Mouse (Mus musculus) subcutaneous adipose tissue, adult 2 months (tissue): ENCODE results near the gene Krtap6-2. TPM values are rescaled to one million over a fixed set of nuclear protein-coding genes. Genes with fewer than 3 reads are reported as not detected.

Experiments
- polyA plus RNA-seq: library from polyadenylated mRNA; depleted of rRNA; stranded (reverse); fragments of >200 nt; gene quantifications from 2 replicates; pipeline ENCODE4 v1.2.3, GENCODE M21; 2012; ENCODE audit warnings: low replicate concordance; rRNA removed

The Krtap6-2 gene
- polyA plus RNA-seq = not detected in 2 replicates

DNA sequence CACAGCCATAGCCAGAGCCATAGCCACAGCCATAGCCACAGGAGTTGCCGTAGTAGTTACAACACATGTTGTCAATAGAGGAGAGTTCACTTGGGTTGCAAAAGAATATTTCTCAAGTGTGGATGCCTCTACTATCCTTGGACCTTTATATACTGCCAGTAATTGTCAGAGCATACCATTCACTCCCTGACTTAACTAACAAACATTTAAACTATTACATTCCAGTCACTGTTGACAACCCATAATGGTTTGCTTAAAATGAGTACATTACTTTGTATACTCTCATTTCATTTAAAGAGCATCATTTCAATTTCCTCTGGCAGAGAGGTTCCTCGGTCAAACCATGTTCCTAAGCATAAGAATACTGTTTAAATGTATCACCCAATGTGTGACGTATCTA is at the start of gene Krtap6-2:
Gene Krtap6-2, minus strand, starts transcription at position 101 of the 400 bp plus-strand sequence.

DNA sequence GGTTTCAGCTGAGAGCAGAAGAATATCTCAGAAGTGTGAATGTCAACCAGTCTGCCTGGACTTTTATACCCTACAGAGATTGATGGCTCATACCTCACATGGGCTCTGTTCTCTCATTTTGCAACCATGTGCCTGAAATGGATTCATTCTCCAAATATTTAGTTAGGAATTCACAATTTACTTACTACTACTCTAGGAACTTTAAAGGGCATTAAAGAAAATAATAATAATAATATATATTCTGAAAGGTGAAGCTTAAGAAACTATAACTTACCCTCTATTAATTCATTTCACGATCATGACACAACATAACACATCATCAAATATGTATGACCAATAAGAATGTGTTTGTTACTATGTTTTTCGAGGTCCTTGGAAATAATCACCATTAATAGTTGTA is 16.1 kb downstream of the Krtap6-2 start, which contains the start of gene Krtap21-1:
Gene Krtap21-1, minus strand, starts transcription at position 101 of the 400 bp plus-strand sequence.

Other genes with a start within 250 kb of the Krtap6-2 start
- gene 1110057P08Rik, start 245.4 kb downstream of the Krtap6-2 start, polyA plus RNA-seq = not detected in 2 replicates
- gene Krtap20-2, start 214.2 kb downstream of the Krtap6-2 start, polyA plus RNA-seq = not detected in 2 replicates
- gene Krtap21-1, start 16.2 kb downstream of the Krtap6-2 start, polyA plus RNA-seq = not detected in 2 replicates
- gene Krtap8-1, start 67.8 kb upstream of the Krtap6-2 start, polyA plus RNA-seq = not detected in 2 replicates
- gene Krtap7-1, start 88.2 kb upstream of the Krtap6-2 start, polyA plus RNA-seq = not detected in 2 replicates
- not detected in 2 replicates for gene Krtap11-1, start 151.1 kb upstream of the Krtap6-2 start, polyA plus RNA-seq